Mouse (Mus musculus) MEL (cell line): ENCODE measurements at regions not wholly inside any gene's neighbourhood (a gene's known extent, or its start where the extent isn't known, plus 50 kb on each side); places are given as distances from the start of the nearest gene placed in this dataset.

ENCODE experiments used
- DNase-seq: peaks from one replicate; pipeline ENCODE4 v3.0.0; 2011; ENCODE audit warnings: low read depth, low spot score
- H3K27ac ChIP-seq: 2 replicates; pipeline ENCODE4 v1.5.1; 2012; ENCODE audit warnings: low read depth, mild to moderate bottlenecking, control low read depth, low read length, moderate library complexity; ENCODE audit not compliant: control insufficient read depth
- H3K27me3 ChIP-seq, 2 experiments: fragments of 150-350 bp in 1 of 2; sonication (generic) in 1 of 2; 2 replicates each; pipeline ENCODE4 v1.6.1; 2012; ENCODE audit warnings: low read length in 2 of 2, mild to moderate bottlenecking in 2 of 2, improper control_type of control experiment in 1 of 2, moderate library complexity in 1 of 2; ENCODE audit not compliant: insufficient read depth in 2 of 2, control insufficient read depth in 1 of 2
- H3K36me3 ChIP-seq, 2 experiments: 2 replicates each; pipeline ENCODE4 v1.6.1; 2012 to 2014; ENCODE audit warnings: low read length in 2 of 2, improper control_type of control experiment in 1 of 2, inconsistent platforms in 1 of 2, mild to moderate bottlenecking in 1 of 2; ENCODE audit not compliant: insufficient read depth in 2 of 2, control insufficient read depth in 1 of 2
- H3K4me1 ChIP-seq, 2 experiments: fragments of 150-350 bp in 1 of 2; sonication (generic) in 1 of 2; 2 replicates each; pipeline ENCODE4 v1.6.1; 2012; ENCODE audit warnings: low read length in 2 of 2, improper control_type of control experiment in 1 of 2, mild to moderate bottlenecking in 1 of 2; ENCODE audit not compliant: insufficient read depth in 2 of 2, control insufficient read depth in 1 of 2
- H3K4me3 ChIP-seq, 2 experiments: fragments of 150-350 bp in 1 of 2; sonication (generic) in 1 of 2; 2 replicates each; pipeline ENCODE4 v1.5.1; 2012; ENCODE audit warnings: low read depth in 2 of 2, low read length in 2 of 2, mild to moderate bottlenecking in 2 of 2, moderate library complexity in 2 of 2, control low read depth in 1 of 2, improper control_type of control experiment in 1 of 2; ENCODE audit not compliant: control insufficient read depth in 1 of 2, insufficient read depth in 1 of 2
- H3K79me2 ChIP-seq: 2 replicates; pipeline ENCODE4 v1.6.1; 2012; ENCODE audit warnings: mild to moderate bottlenecking, low read length, moderate library complexity; ENCODE audit not compliant: control insufficient read depth, poor library complexity, insufficient read depth
- H3K9ac ChIP-seq: 2 replicates; pipeline ENCODE4 v1.6.1; 2012; ENCODE audit warnings: low read depth, mild to moderate bottlenecking, control low read depth, low read length, moderate library complexity; ENCODE audit not compliant: control insufficient read depth, poor library complexity, severe bottlenecking
- H3K9me3 ChIP-seq: fragments of 150-350 bp; sonication (generic); replicated peaks from 2 replicates; pipeline ENCODE4 v1.6.1; 2012; ENCODE audit warnings: mild to moderate bottlenecking, low read length, improper control_type of control experiment, moderate library complexity; ENCODE audit not compliant: insufficient read depth
- ELF1 ChIP-seq: IDR thresholded peaks from 2 replicates; pipeline ENCODE4 v1.6.1; 2014; ENCODE audit warnings: low read depth, mild to moderate bottlenecking, inconsistent platforms, low read length, improper control_type of control experiment, moderate library complexity
- ETS1 ChIP-seq: IDR thresholded peaks from 2 replicates; pipeline ENCODE4 v1.6.1; 2012; ENCODE audit warnings: low read depth, mild to moderate bottlenecking, inconsistent platforms, low read length, improper control_type of control experiment, moderate library complexity
- GATA1 ChIP-seq: IDR thresholded peaks from 2 replicates; pipeline ENCODE4 v1.6.1; 2011; ENCODE audit warnings: low read depth, low read length, improper control_type of control experiment
- HCFC1 ChIP-seq: IDR thresholded peaks from 2 replicates; pipeline ENCODE4 v1.6.1; 2012; ENCODE audit warnings: low read depth, mild to moderate bottlenecking, inconsistent platforms, low read length, improper control_type of control experiment, moderate library complexity
- JUND ChIP-seq: IDR thresholded peaks from 2 replicates; pipeline ENCODE4 v1.6.1; 2011; ENCODE audit warnings: low read depth, mild to moderate bottlenecking, improper control_type of control experiment, low read length
- MAFK ChIP-seq: IDR thresholded peaks from 2 replicates; pipeline ENCODE4 v1.6.1; 2011; ENCODE audit warnings: low read depth, mild to moderate bottlenecking, low read length, improper control_type of control experiment, borderline replicate concordance
- MYB ChIP-seq: IDR thresholded peaks from 2 replicates; pipeline ENCODE4 v1.6.1; 2011; ENCODE audit warnings: mild to moderate bottlenecking, low read depth, low read length, improper control_type of control experiment
- NELFE ChIP-seq: IDR thresholded peaks from 2 replicates; pipeline ENCODE4 v1.6.1; 2011; ENCODE audit warnings: low read depth, low read length, improper control_type of control experiment
- NRF1 ChIP-seq: IDR thresholded peaks from 2 replicates; pipeline ENCODE4 v1.6.1; 2014; ENCODE audit warnings: low read depth, mild to moderate bottlenecking, inconsistent platforms, low read length, improper control_type of control experiment, moderate library complexity; ENCODE audit not compliant: poor library complexity, insufficient read depth, severe bottlenecking
- POLR2A ChIP-seq, 2 experiments: IDR thresholded peaks; 2 replicates each; pipeline ENCODE4 v1.6.1; 2011 to 2012; ENCODE audit warnings: low read length in 2 of 2, mild to moderate bottlenecking in 2 of 2, control low read depth in 1 of 2, improper control_type of control experiment in 1 of 2, low read depth in 1 of 2, moderate library complexity in 1 of 2; ENCODE audit not compliant: control insufficient read depth in 1 of 2, insufficient read depth in 1 of 2, poor library complexity in 1 of 2
- POLR2AphosphoS5 ChIP-seq: IDR thresholded peaks from 2 replicates; pipeline ENCODE4 v1.6.1; 2012; ENCODE audit warnings: low read depth, borderline replicate concordance, mild to moderate bottlenecking, inconsistent platforms, low read length, moderate library complexity, mixed read lengths
- TBP ChIP-seq: IDR thresholded peaks from 2 replicates; pipeline ENCODE4 v1.8.0; 2011; ENCODE audit warnings: low read depth, low read length, improper control_type of control experiment
- UBTF ChIP-seq: IDR thresholded peaks from 2 replicates; pipeline ENCODE4 v1.6.1; 2012; ENCODE audit warnings: low read depth, mild to moderate bottlenecking, inconsistent platforms, low read length, improper control_type of control experiment, moderate library complexity, borderline replicate concordance; ENCODE audit not compliant: insufficient read depth
- USF1 ChIP-seq: IDR thresholded peaks from 2 replicates; pipeline ENCODE4 v1.6.1; 2014; ENCODE audit warnings: low read depth, mild to moderate bottlenecking, inconsistent platforms, low read length, improper control_type of control experiment, moderate library complexity
- ZC3H11A ChIP-seq: IDR thresholded peaks from 2 replicates; pipeline ENCODE4 v1.6.1; 2012; ENCODE audit warnings: low read depth, mild to moderate bottlenecking, inconsistent platforms, low read length, improper control_type of control experiment
- ZKSCAN1 ChIP-seq: IDR thresholded peaks from 2 replicates; pipeline ENCODE4 v1.6.1; 2012; ENCODE audit warnings: low read depth, mild to moderate bottlenecking, inconsistent platforms, low read length, improper control_type of control experiment, moderate library complexity
- ZMIZ1 ChIP-seq: IDR thresholded peaks from 2 replicates; pipeline ENCODE4 v1.6.1; 2012; ENCODE audit warnings: low read depth, mild to moderate bottlenecking, inconsistent platforms, low read length, improper control_type of control experiment, moderate library complexity

- Histone ChIP-seq H3K9ac (no peak overlapping the region), H3K4me3 (no peak overlapping the region), H3K36me3 (no peaks in the 10 kb centered on the region), H3K27me3 (no peaks in the 10 kb centered on the region), H3K4me1 (no peaks in the 10 kb centered on the region), H3K9me3 (no peaks in the 10 kb centered on the region), H3K27ac (no peak overlapping the region), H3K79me2 (no peaks in the 10 kb centered on the region)
- TF ChIP-seq POLR2A (IDR thresholded peaks at IDR 0.05; ENCODE audit: control insufficient read depth in 1 of 2, insufficient read depth in 1 of 2, low read depth in 1 of 2, low read length in 2 of 2, poor library complexity in 1 of 2): no peak
- no peak for TF ChIP-seq ZKSCAN1
- TF ChIP-seq MAFK: no peak
- TF ChIP-seq ZC3H11A: no peak
- no peak for TF ChIP-seq NELFE
- no peak for TF ChIP-seq TBP
- TF ChIP-seq USF1: no peak
- TF ChIP-seq POLR2AphosphoS5: no peak
- no peak for TF ChIP-seq ZMIZ1
- TF ChIP-seq UBTF: no peak
- TF ChIP-seq ETS1: no peak
- TF ChIP-seq ELF1: no peak
- no peak for TF ChIP-seq NRF1
- TF ChIP-seq HCFC1: no peak
- no peak for DNase-seq
These were observed 101.7 kb downstream of the Mis18a start for GRCm38 (mm10) chr16:90625301-90626034.

GRCm38 (mm10) chr16:90624039-90624625, 103.1 kb downstream of the Mis18a start:
- no peak for DNase-seq
- H3K9ac ChIP-seq: no peak overlapping the region
- TF ChIP-seq NRF1: no peak
- no peak for TF ChIP-seq JUND
- TF ChIP-seq POLR2A (IDR thresholded peaks at IDR 0.05; ENCODE audit: control insufficient read depth in 1 of 2, insufficient read depth in 1 of 2, low read depth in 1 of 2, low read length in 2 of 2, poor library complexity in 1 of 2): no peak
- TF ChIP-seq MYB: no peak
- no peak for TF ChIP-seq ELF1
- TF ChIP-seq GATA1: no peak
- TF ChIP-seq ZMIZ1: no peak
- no peaks in the 10 kb centered on the region for H3K9me3 ChIP-seq
- no peaks in the 10 kb centered on the region for H3K36me3 ChIP-seq
- H3K4me1 ChIP-seq: no peaks in the 10 kb centered on the region
- no peaks in the 10 kb centered on the region for H3K79me2 ChIP-seq
- H3K27ac ChIP-seq: no peak overlapping the region
- no peak overlapping the region for H3K4me3 ChIP-seq
- H3K27me3 ChIP-seq: no peaks in the 10 kb centered on the region
